Mouse (Mus musculus) layer of hippocampus, adult 8-10 months (tissue): ENCODE measurements at regions not wholly inside any gene's neighbourhood (a gene's known extent, or its start where the extent isn't known, plus 50 kb on each side); places are given as distances from the start of the nearest gene placed in this dataset.

Experiments
- DNase-seq, 2 experiments: peaks; one replicate each; pipeline ENCODE4 v3.0.0; 2022; ENCODE audit warnings: low spot score in 2 of 2

DNA sequence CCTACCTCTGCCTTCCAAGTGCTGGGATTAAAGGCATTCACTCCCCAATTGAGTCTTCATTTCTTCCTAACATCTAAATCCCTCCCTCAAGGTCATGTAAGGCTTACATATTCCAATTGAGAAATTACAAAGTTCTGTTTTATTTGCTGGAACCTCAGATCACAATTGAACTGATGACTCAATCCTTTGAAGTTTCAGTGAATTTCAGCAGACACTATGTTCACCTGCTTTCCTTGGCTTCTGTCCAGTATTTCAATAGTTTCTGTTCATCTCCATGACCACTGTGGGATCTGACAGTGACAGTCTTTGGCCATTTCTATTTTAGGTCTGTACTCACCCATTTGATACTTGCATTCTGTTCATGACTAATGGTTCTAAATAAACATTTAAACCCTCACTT is 241.9 kb upstream of the Cdh12 start:
- no peak for DNase-seq

DNA sequence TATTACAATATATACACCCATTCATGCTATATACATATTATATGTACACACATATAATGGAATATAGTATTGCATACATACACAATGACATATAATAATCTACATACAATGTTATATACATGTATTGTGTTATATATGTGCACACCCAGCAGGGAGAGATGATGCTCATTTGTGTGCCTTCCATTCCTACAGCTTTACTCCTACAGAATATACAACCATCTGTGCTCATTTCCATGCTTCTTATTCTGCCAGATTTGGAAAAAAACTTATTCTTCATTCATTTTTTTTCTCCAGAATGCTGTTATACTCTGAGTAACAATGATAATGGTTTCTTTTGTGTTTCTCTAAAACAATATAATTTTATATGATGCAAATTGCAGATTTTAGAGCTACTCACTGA is 227.0 kb upstream of the Cdh12 start:
- no peak for DNase-seq

DNA sequence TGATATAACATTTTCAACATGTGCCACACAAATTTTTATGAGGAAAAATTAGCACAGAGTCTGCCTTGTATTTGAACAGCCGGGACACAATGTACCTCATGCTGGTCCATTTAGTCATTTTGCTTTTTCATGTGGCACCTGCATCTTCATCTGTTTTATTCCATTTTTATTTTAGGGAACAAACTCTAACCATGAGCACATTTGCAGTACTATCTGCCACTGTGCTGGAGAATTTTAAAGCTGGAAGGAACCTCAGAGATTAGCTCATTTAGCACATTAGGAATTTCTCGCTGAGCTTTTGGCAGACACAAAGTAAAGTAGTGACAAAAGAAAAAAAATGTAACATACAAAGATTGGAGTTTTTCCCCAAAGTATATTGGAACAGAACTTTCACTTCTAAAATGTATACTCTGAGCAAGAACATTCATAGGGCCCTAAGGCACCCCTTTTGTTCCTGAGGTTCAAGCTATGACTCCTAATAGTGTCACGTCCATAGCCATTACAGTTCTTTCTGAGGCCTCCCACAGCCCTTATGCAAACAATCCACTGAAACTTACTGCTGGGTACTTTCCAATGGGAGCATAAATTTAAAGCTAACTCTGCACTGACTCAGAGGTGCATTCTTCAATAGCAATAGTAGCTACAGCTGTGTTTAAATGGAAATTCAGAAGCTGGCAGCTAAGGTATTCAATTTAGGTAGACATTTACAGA is 225.6 kb upstream of the Cdh12 start:
- peak; percentile 41 to 42 for DNase-seq

DNA sequence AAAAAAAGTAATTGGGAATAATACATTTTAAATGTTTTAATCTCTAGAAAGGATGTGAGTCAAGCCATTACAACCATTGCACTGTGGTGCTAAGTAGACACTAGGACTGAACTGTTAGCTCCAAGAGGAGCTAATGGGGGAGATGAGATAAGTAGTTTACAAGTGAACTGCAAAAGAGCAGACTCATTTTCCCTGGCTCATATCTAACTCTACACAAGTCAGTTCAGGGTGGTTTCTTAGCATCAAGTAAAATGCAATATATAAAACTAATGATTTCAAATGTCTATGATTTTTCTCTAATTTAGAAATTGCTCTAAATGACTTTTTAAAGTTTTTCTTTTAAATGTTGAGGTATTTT is 225.1 kb upstream of the Cdh12 start:
- DNase-seq, result no peak

DNA sequence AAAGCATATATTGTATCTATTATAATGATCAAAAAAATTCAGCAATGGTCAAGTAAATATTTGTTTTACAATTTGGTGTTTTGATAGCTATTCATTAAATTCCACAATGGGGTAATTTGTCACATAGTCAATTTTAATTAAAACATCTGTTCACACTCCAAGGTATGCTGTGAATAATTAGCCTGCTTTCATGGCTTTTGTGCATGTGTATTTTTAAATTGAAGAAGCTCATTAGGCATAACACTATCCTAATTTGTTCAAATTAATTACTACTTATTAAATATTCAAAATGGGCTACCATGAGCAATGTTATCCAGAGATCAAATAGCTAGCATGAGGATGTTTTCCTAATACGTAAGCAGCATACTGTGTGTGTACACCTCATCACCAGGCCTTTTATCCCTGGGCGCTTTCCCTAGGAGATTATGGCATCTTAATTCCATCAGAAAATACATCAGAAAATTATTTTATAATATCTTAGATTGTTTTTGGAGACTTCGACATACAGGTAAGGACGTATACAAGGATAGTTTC is 183.6 kb upstream of the Cdh12 start:
- no peak for DNase-seq

DNA sequence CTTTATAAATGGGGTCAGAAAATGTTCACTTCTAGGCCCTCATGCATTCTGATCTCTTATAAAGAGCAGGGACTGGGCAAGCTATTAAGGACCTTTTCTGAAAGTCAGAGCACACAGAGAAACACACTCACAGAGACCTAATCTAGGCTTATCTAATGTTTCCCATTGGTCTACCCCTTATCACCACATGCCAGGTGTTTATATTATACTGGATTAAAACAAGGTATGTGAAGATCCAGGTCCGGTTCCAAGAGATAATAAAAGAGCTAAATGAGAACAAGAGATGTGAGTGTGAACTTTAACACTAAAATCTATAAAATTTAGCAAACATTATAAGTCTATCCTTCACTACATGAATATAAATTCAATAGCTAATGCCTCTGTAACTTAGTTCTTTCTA is 135.1 kb upstream of the Cdh12 start:
- no peak for DNase-seq

DNA sequence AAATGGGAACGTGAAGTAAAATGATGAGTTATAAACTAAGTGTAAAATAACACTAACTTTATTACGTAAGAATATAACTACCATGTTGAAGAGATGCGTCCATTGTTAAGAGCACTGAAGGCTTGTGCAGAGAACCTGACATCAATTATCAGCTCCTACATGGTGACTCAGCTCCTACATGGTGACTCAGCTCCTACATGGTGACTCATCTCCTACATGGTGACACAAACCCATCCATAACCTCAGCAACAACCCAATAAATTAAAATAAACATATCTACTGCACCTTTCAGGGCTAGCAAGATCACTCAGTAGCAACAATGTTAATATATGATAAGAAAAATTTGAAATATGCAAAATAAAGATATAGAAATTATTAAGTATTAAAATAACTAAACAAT is 125.5 kb upstream of the Cdh12 start:
- DNase-seq, result no peak
